Mouse (Mus musculus): ENCODE results near the gene Tmem151a. TPM values are rescaled to one million over a fixed set of nuclear protein-coding genes. Genes with fewer than 3 reads are reported as not detected.

The Tmem151a gene
- polyA plus RNA-seq, 1 experiment: 0.69 TPM

- Histone ChIP-seq H3K4me3 (ENCODE audit: extremely low read depth, insufficient read depth, insufficient read length) (no peak overlapping the region), H3K4me1 (ENCODE audit: control insufficient read depth, insufficient read depth, insufficient read length) (0 out of 2 replicates have a peak, but pooled peaks cover under 1% of the 10 kb centered on the region), H3K27ac (ENCODE audit: insufficient read depth, low read length) (no peak overlapping the region), H3K36me3 (ENCODE audit: control insufficient read depth, insufficient read depth, low read length) (peaks cover 2% of the 10 kb centered on the region; the same call in 1 of the 2 replicates), H3K27me3 (ENCODE audit: control insufficient read depth, insufficient read depth, low read length) (no peaks in the 10 kb centered on the region)
- DNase-seq (ENCODE audit: low read depth in 1 of 2, low spot score in 2 of 2): no peak
- 96% methylated on average over 3 of the region's 3 CpGs for WGBS
- TF ChIP-seq CTCF (IDR thresholded peaks at IDR 0.05; ENCODE audit: extremely low read depth, insufficient read depth, insufficient read length, insufficient replicate concordance) (no peak), POLR2A (IDR thresholded peaks at IDR 0.05; ENCODE audit: low read depth, low read length) (no peak)
Observed at GRCm38 (mm10) chr19:5032686-5033085, 52.6 kb downstream of the Tmem151a start.

DNA sequence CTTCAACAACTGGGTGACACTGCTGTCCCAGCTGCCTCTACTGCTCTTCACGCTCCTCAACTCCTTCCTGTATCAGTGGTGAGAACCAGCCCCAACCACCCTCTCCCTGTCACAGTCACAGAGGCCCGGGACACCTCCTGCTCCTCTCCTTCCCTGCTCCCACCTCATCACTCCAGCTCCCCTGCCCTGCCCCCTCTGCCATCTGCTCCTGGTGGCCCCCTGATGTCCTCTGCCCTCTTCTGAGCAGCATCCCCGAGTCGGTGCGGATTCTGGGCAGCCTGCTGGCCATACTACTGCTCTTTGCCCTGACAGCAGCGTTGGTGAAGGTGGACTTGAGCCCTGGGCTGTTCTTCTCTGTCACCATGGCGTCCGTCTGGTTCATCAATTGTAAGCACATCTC is 59.2 kb downstream of the Tmem151a start:
- H3K36me3 ChIP-seq (ENCODE audit: control insufficient read depth, insufficient read depth, low read length): peaks cover 2% of the 10 kb centered on the region; the same call in 1 of the 2 replicates
- no peak overlapping the region for H3K4me3 ChIP-seq (ENCODE audit: extremely low read depth, insufficient read depth, insufficient read length)
- no peak overlapping the region for H3K27ac ChIP-seq (ENCODE audit: insufficient read depth, low read length)
- DNase-seq (ENCODE audit: low read depth in 1 of 2, low spot score in 2 of 2): no peak
- no peaks in the 10 kb centered on the region for H3K27me3 ChIP-seq (ENCODE audit: control insufficient read depth, insufficient read depth, low read length)
- no peak for TF ChIP-seq POLR2A (IDR thresholded peaks at IDR 0.05; ENCODE audit: low read depth, low read length)
- TF ChIP-seq CTCF (IDR thresholded peaks at IDR 0.05; ENCODE audit: extremely low read depth, insufficient read depth, insufficient read length, insufficient replicate concordance): no peak
- WGBS: 90% methylated on average over 8 of the region's 8 CpGs
- peaks cover 6% of the 10 kb centered on the region; the same call in 1 of the 2 replicates for H3K4me1 ChIP-seq (ENCODE audit: control insufficient read depth, insufficient read depth, insufficient read length)

- peak; percentile 73 to 89 for DNase-seq (ENCODE audit: low read depth in 1 of 2, low spot score in 2 of 2)
- H3K4me3 ChIP-seq (ENCODE audit: extremely low read depth, insufficient read depth, insufficient read length): peak within 1 kb of the TSS; percentile 73
- H3K36me3 ChIP-seq (ENCODE audit: control insufficient read depth, insufficient read depth, low read length): no peaks in the 10 kb centered on the region
- H3K27me3 ChIP-seq (ENCODE audit: control insufficient read depth, insufficient read depth, low read length): no peaks in the 10 kb centered on the region
- WGBS: under 1% methylated on average over 61 of the region's 62 CpGs
- TF ChIP-seq POLR2A (IDR thresholded peaks at IDR 0.05; ENCODE audit: low read depth, low read length): peak; percentile 95
- TF ChIP-seq CTCF (IDR thresholded peaks at IDR 0.05; ENCODE audit: extremely low read depth, insufficient read depth, insufficient read length, insufficient replicate concordance): no peak
- peaks cover 6% of the 10 kb centered on the region; the same call in 1 of the 2 replicates for H3K4me1 ChIP-seq (ENCODE audit: control insufficient read depth, insufficient read depth, insufficient read length)
- peak within 1 kb of the TSS; percentile 91 for H3K27ac ChIP-seq (ENCODE audit: insufficient read depth, low read length)
Observed at GRCm38 (mm10) chr19:5023621-5024479, 61.5 kb downstream of the Tmem151a start, which contains the start of gene Slc29a2. Gene Slc29a2 (plus strand): TSS chr19:5023860.

- no peak for TF ChIP-seq POLR2A (IDR thresholded peaks at IDR 0.05; ENCODE audit: low read depth, low read length)
- WGBS: 82% methylated on average over 2 of the region's 2 CpGs
- no peaks in the 10 kb centered on the region for H3K27me3 ChIP-seq (ENCODE audit: control insufficient read depth, insufficient read depth, low read length)
- H3K27ac ChIP-seq (ENCODE audit: insufficient read depth, low read length): no peak overlapping the region
- H3K36me3 ChIP-seq (ENCODE audit: control insufficient read depth, insufficient read depth, low read length): no peaks in the 10 kb centered on the region
- peaks cover 6% of the 10 kb centered on the region; the same call in 1 of the 2 replicates for H3K4me1 ChIP-seq (ENCODE audit: control insufficient read depth, insufficient read depth, insufficient read length)
- no peak overlapping the region for H3K4me3 ChIP-seq (ENCODE audit: extremely low read depth, insufficient read depth, insufficient read length)
- no peak for DNase-seq (ENCODE audit: low read depth in 1 of 2, low spot score in 2 of 2)
Observed at GRCm38 (mm10) chr19:5021416-5021815, 63.9 kb downstream of the Tmem151a start.

Other genes with a start within 250 kb of the Tmem151a start
- 19.3 and 20.8 TPM in 2 replicates for gene Ccs, start 246.2 kb downstream of the Tmem151a start, polyA plus RNA-seq (2012; rRNA removed)
- 0.02 TPM in 2 replicates for gene Ccdc87, start 246.2 kb downstream of the Tmem151a start, polyA plus RNA-seq (2012; rRNA removed)
- 31.3 and 35.0 TPM in 2 replicates for gene Ctsf, start 230.4 kb downstream of the Tmem151a start, polyA plus RNA-seq (2012; rRNA removed)
- 0.06 and 0.32 TPM in 2 replicates for gene Actn3, start 207.6 kb downstream of the Tmem151a start, polyA plus RNA-seq (2012; rRNA removed)
- 25.0 and 35.6 TPM in 2 replicates for gene Zdhhc24, start 206.9 kb downstream of the Tmem151a start, polyA plus RNA-seq (2012; rRNA removed)
- gene Bbs1, start 178.9 kb downstream of the Tmem151a start, polyA plus RNA-seq (2012; rRNA removed): 1.3 and 2.6 TPM in 2 replicates
- gene Dpp3, start 157.2 kb downstream of the Tmem151a start, polyA plus RNA-seq (2012; rRNA removed): 79.5 and 98.8 TPM in 2 replicates
- gene Peli3, start 142.4 kb downstream of the Tmem151a start, polyA plus RNA-seq (2012; rRNA removed): 1.0 and 1.5 TPM in 2 replicates
- 14.1 and 14.5 TPM in 2 replicates for gene Mrpl11, start 123.4 kb downstream of the Tmem151a start, polyA plus RNA-seq (2012; rRNA removed)
- 0.72 and 1.1 TPM in 2 replicates for gene Npas4, start 95.2 kb downstream of the Tmem151a start, polyA plus RNA-seq (2012; rRNA removed)
- gene Slc29a2, start 61.7 kb downstream of the Tmem151a start, polyA plus RNA-seq (2012; rRNA removed): 6.8 and 8.8 TPM in 2 replicates
- 9.7 and 12.0 TPM in 2 replicates for gene B4gat1, start 46.7 kb downstream of the Tmem151a start, polyA plus RNA-seq (2012; rRNA removed)
- 0.36 and 0.79 TPM in 2 replicates for gene AC124502.3, start 46.6 kb downstream of the Tmem151a start, polyA plus RNA-seq (2012; rRNA removed)
- 35.8 and 44.7 TPM in 2 replicates for gene Brms1, start 44.2 kb downstream of the Tmem151a start, polyA plus RNA-seq (2012; rRNA removed)
- 1.9 and 2.6 TPM in 2 replicates for gene Rin1, start 35.0 kb downstream of the Tmem151a start, polyA plus RNA-seq (2012; rRNA removed)
- gene Cd248, start 17.5 kb downstream of the Tmem151a start, polyA plus RNA-seq (2012; rRNA removed): 5.5 and 6.3 TPM in 2 replicates
- 60.5 and 84.1 TPM in 2 replicates for gene Yif1a, start 3.0 kb upstream of the Tmem151a start, polyA plus RNA-seq (2012; rRNA removed)
- 0.94 and 1.4 TPM in 2 replicates for gene Cnih2, start 13.0 kb upstream of the Tmem151a start, polyA plus RNA-seq (2012; rRNA removed)
- 116 and 138 TPM in 2 replicates for gene Rab1b, start 21.5 kb upstream of the Tmem151a start, polyA plus RNA-seq (2012; rRNA removed)
- 26.8 and 27.9 TPM in 2 replicates for gene Klc2, start 33.0 kb upstream of the Tmem151a start, polyA plus RNA-seq (2012; rRNA removed)
- gene Pacs1, start 187.6 kb upstream of the Tmem151a start, polyA plus RNA-seq (2012; rRNA removed): 35.0 and 44.5 TPM in 2 replicates
- gene Sf3b2, start 209.9 kb upstream of the Tmem151a start, polyA plus RNA-seq (2012; rRNA removed): 117 and 144 TPM in 2 replicates
- gene Gal3st3, start 212.8 kb upstream of the Tmem151a start, polyA plus RNA-seq (2012; rRNA removed): 0.37 and 0.69 TPM in 2 replicates

Data from spleen, adult 2 months (tissue).